Mouse (Mus musculus) stomach, embryonic 14.5 days (tissue): Measurements from ENCODE around the gene Gm3625. TPM values are rescaled to one million over a fixed set of nuclear protein-coding genes. Genes with fewer than 3 reads are reported as not detected.
"Not testable (repeated sequence)": the region's sequence is repeated elsewhere in the genome, so short reads cannot be mapped to it uniquely, and the experiment has no call there.

Experiments used
- ATAC-seq: fragments of 200-750 bp; cut with Nextera tagmentation; 2 replicates; pipeline ENCODE4 v1.8.0; 2017; ENCODE audit warnings: low read depth, moderate TSS enrichment; ENCODE audit not compliant: insufficient number of reproducible peaks, insufficient read depth, low FRiP score
- H3K27ac ChIP-seq: fragments of 300-500 bp; sonication (generic); 2 replicates; pipeline ENCODE4 v1.5.1; 2014; ENCODE audit warnings: mild to moderate bottlenecking, low read length, moderate library complexity, mixed read lengths
- H3K27me3 ChIP-seq: fragments of 300-500 bp; sonication (generic); 2 replicates; pipeline ENCODE4 v1.6.1; 2014; ENCODE audit warnings: low read length, control low read depth, mixed read lengths; ENCODE audit not compliant: control insufficient read depth, insufficient read depth
- H3K36me3 ChIP-seq: fragments of 300-500 bp; sonication (generic); 2 replicates; pipeline ENCODE4 v1.6.1; 2014; ENCODE audit warnings: mild to moderate bottlenecking, control low read depth, low read length, moderate library complexity, mixed read lengths; ENCODE audit not compliant: control insufficient read depth, insufficient read depth
- H3K4me1 ChIP-seq: fragments of 300-500 bp; sonication (generic); 2 replicates; pipeline ENCODE4 v1.6.1; 2014; ENCODE audit warnings: low read length, control low read depth, mixed read lengths; ENCODE audit not compliant: control insufficient read depth, insufficient read depth
- H3K4me2 ChIP-seq: fragments of 300-500 bp; sonication (generic); replicated peaks from 2 replicates; pipeline ENCODE4 v1.6.1; 2014; ENCODE audit warnings: low read depth, low read length, control low read depth
- H3K4me3 ChIP-seq: fragments of 300-500 bp; sonication (generic); 2 replicates; pipeline ENCODE4 v1.5.1; 2014; ENCODE audit warnings: low read depth, low read length, control low read depth
- H3K9ac ChIP-seq: fragments of 300-500 bp; sonication (generic); replicated peaks from 2 replicates; pipeline ENCODE4 v1.6.1; 2014; ENCODE audit warnings: low read depth, mild to moderate bottlenecking, control low read depth, low read length, moderate library complexity, mixed read lengths
- H3K9me3 ChIP-seq: fragments of 300-500 bp; sonication (generic); 2 replicates; pipeline ENCODE4 v1.6.1; 2016; ENCODE audit warnings: low read depth, low read length, control low read depth; ENCODE audit not compliant: control insufficient read depth
- WGBS: fragments of 180-500 bp; shearing (Covaris S2); extraction: QIAGEN DNeasy Blood & Tissue Kit; methylation state at CpG from one replicate; pipeline ENCODE4 v1.1.7; 2014; 5-methylcytosine and 5-hydroxymethylcytosine counted together
- polyA plus RNA-seq: library from polyadenylated mRNA; unstranded; fragments of >200 nt; fragmentation: Nextera tagmentation; extraction: Ambion mirVana; gene quantifications from 2 replicates; pipeline ENCODE4 v1.2.1, GENCODE M21; 2014

The Gm3625 gene
- polyA plus RNA-seq, 1 experiment from 2014 or later: not detected

DNA sequence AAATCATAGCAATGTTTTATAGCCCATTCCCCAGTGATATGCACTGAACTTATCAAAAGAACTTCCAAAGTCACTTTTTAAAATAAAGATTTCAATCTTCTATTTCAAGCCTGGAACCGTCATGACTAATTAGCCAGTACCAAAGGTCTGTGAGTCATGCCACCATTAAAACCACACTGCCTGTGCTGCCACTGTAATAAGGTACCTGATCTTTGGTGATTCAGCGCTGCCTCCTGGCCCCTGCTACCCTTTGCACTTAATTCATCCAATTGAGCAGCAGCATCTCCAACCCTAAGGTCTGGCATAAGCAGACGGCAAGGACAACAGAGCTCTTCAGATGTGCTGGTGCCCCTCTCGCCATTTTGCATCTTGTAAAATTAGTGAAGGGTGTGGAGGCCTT is 18.7 kb downstream of the Gm3625 start:
- no peak for ATAC-seq
- Histone ChIP-seq H3K36me3 (no peaks in the 10 kb centered on the region), H3K27ac (no peak overlapping the region), H3K9ac (no peak overlapping the region), H3K27me3 (no peaks in the 10 kb centered on the region), H3K4me1 (no peaks in the 10 kb centered on the region), H3K4me3 (no peak overlapping the region), H3K4me2 (no peak overlapping the region), H3K9me3 (no peaks in the 10 kb centered on the region)
- WGBS: 81% methylated on average over 4 of the region's 4 CpGs

DNA sequence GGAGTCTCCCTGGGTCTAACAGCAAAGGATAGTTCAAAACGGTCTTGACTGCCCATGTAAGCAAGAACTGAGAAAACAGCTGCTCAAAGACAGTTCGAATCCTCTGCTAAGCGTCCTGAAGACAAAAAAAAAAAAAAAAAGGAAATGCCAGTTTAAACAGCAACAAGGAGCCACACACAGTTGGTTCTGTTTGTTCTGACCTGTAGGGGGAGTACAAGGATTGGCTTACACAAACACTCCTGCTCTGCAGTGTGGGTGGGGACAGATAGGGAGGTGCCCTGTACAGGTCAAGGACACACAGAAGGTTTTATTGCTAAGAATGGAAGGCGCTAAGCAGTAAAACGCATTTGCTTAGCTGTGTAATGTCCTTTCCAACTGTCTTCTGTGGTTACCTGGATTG is 20.9 kb downstream of the Gm3625 start:
- Histone ChIP-seq H3K27me3 (no peaks in the 10 kb centered on the region), H3K4me2 (no peak overlapping the region), H3K4me3 (no peak overlapping the region), H3K9me3 (no peaks in the 10 kb centered on the region), H3K36me3 (no peaks in the 10 kb centered on the region), H3K27ac (no peak overlapping the region), H3K9ac (no peak overlapping the region), H3K4me1 (no peaks in the 10 kb centered on the region)
- 33% methylated on average over 5 of the region's 5 CpGs for WGBS
- no peak for ATAC-seq

DNA sequence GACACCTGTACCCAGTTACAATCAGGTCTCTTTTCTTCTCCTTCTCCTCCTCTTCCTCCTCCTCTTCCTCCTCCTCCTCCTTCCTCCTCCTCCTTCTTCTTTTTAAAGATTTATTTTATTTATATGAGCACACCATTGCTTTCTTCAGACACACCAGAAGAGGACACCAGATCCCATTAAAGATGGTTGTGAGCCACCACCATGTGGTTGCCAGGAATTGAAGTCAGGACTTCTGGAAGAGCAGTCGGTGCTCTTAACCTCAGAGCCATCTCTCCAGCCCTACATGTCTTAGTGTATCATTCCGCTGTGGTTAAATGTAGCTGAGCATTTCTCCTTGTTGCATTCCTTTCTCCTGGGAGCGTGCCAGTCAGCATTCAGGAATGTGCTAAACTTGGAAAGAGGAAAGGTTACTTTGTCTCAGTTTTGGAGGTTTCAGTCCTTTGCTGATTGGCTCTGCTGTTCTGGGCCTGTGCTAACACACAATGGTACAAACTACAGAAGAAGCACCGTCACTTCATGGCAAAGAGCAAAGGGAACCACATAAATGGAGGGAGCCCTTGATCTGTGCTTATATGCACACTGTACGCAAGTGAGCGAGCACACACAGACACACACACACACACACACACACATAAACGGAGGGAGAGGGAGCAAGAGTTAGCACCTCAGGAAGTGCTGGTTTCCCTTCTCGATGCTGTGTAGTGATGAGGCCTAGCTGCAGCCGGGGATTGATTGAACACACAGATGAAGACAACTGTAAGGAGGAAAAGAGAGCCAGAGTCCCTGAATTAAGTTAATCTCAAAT is 34.0 kb downstream of the Gm3625 start:
- Histone ChIP-seq H3K9ac (no peak overlapping the region), H3K4me3 (no peak overlapping the region), H3K27me3 (no peaks in the 10 kb centered on the region), H3K27ac (no peak overlapping the region), H3K4me2 (no peak overlapping the region), H3K4me1 (no peaks in the 10 kb centered on the region), H3K9me3 (no peaks in the 10 kb centered on the region), H3K36me3 (no peaks in the 10 kb centered on the region)
- no peak for ATAC-seq
- 62% methylated on average over 9 of the region's 9 CpGs for WGBS

DNA sequence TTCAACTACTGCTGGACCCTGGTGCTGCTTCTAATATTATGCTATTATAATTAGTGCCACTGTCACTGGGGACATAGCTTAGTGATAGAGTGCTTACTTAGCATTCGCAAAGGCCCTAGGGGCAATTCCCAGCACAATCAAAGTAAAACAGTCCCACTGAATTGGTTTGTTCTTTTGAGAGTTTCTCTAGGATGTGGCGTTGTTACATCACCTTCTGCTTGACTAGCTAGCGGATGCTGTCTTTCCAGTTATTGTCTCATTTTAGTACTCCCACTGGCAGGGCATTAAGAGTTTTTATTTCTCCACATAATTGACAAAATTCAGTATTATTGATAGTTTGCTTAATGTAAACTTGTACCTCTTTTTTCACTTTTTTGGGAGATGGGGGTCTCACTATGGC is 34.7 kb downstream of the Gm3625 start:
- H3K36me3 ChIP-seq: no peaks in the 10 kb centered on the region
- no peak overlapping the region for H3K4me3 ChIP-seq
- no peak for ATAC-seq
- no peaks in the 10 kb centered on the region for H3K9me3 ChIP-seq
- no peak overlapping the region for H3K9ac ChIP-seq
- 86% methylated on average over 3 of the region's 3 CpGs for WGBS
- H3K27ac ChIP-seq: no peak overlapping the region
- H3K27me3 ChIP-seq: no peaks in the 10 kb centered on the region
- H3K4me2 ChIP-seq: no peak overlapping the region
- H3K4me1 ChIP-seq: no peaks in the 10 kb centered on the region

DNA sequence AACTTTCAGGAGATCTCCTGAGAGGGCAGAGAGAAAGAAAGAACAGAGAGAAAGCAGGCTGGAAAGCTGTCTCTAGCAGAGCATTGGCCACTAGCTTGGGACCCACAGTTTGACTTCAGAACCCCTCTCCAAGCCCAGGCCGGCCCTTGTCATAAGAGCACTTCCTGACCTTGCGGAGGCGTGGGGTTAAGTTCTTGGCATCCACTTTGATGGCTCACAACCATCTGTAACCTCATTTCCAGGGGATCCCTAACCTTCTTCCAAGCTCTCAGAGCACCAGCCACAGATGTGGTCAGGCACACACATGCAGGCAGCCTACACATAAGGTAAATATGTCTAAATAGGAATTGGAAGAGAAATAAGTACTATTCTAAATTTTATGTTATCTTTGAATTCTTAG is 35.3 kb downstream of the Gm3625 start:
- no peak overlapping the region for H3K9ac ChIP-seq
- no peak overlapping the region for H3K4me2 ChIP-seq
- H3K9me3 ChIP-seq: no peaks in the 10 kb centered on the region
- H3K4me3 ChIP-seq: no peak overlapping the region
- H3K36me3 ChIP-seq: no peaks in the 10 kb centered on the region
- no peak overlapping the region for H3K27ac ChIP-seq
- WGBS: 69% methylated on average over 3 of the region's 3 CpGs
- no peaks in the 10 kb centered on the region for H3K4me1 ChIP-seq
- ATAC-seq: no peak
- no peaks in the 10 kb centered on the region for H3K27me3 ChIP-seq

DNA sequence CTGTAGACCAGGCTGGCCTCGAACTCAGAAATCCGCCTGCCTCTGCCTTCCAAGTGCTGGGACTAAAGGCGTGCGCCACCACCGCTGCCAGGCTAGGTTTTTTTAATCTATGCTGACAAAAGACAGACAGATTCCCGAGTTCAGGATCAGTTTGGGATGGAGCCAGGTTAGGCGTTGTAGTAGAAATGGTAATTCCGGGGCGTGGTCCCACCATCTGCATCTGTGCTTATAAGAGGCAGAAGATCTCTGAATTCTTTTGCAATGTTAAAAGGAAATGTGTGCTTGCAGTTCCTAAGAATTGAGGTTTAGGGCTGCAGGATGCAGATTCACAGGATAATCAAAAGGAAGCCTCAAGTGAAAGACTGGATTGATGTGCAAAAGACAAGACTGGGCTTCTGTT is 35.8 kb downstream of the Gm3625 start:
- WGBS: 88% methylated on average over 9 of the region's 9 CpGs
- no peak for ATAC-seq
- Histone ChIP-seq H3K36me3 (no peaks in the 10 kb centered on the region), H3K9ac (no peak overlapping the region), H3K27ac (no peak overlapping the region), H3K4me3 (no peak overlapping the region), H3K27me3 (no peaks in the 10 kb centered on the region), H3K4me2 (no peak overlapping the region), H3K4me1 (no peaks in the 10 kb centered on the region), H3K9me3 (no peaks in the 10 kb centered on the region)

DNA sequence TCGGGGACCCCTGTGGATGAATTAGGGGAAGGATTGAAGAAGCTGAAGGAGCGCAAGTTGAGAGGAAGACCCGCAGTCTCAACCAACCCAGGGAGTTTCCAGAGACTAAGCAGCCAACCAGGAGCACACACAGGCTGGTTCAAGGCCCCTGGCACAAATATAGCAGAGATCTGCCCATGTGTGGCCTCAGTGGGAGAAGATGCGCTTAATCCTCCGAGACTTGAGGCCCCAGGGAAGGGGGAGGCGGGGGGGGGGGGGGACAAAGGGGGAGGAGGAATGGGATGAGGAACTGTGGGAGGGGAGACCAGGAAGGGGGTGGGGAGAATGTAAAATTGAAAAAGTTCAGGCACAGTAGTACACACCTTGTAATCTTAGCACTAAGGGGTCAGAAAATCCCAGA is 37.3 kb downstream of the Gm3625 start:
- no peak overlapping the region for H3K27ac ChIP-seq
- H3K4me3 ChIP-seq: no peak overlapping the region
- no peaks in the 10 kb centered on the region for H3K9me3 ChIP-seq
- 81% methylated on average over 5 of the region's 6 CpGs for WGBS
- no peaks in the 10 kb centered on the region for H3K36me3 ChIP-seq
- no peak for ATAC-seq
- H3K9ac ChIP-seq: no peak overlapping the region
- no peaks in the 10 kb centered on the region for H3K27me3 ChIP-seq
- no peaks in the 10 kb centered on the region for H3K4me1 ChIP-seq
- H3K4me2 ChIP-seq: no peak overlapping the region

DNA sequence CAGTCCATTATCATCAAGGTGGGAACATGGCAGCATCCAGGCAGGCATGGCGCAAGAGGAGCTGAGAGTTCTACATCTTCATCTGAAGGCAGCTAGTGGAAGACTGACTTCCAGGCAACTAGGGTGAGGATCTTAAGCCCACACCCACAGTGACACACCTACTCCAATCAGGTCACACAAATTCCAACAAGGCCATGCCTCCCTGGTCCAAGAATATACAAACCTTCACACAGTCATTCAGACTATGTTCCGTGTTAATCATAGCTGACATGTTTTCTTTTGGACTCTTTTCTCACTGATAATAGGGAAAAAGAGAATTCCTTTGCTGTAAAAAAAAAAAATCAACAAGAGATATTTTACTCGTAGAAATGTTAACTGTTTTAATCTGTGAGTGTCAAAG is 39.0 kb downstream of the Gm3625 start:
- not testable (repeated sequence) for ATAC-seq, H3K4me3 ChIP-seq
- 62% methylated on average over 3 of the region's 3 CpGs for WGBS

More for the DNA sequence above, 39.0 kb downstream of the Gm3625 start:
- not testable (repeated sequence) for H3K27ac ChIP-seq, H3K4me1 ChIP-seq, H3K4me2 ChIP-seq, H3K36me3 ChIP-seq, H3K27me3 ChIP-seq, H3K9ac ChIP-seq, H3K9me3 ChIP-seq
